Mouse (Mus musculus) gastrocnemius, postnatal 10 days (tissue): ENCODE results near the gene Mctp1. TPM values are rescaled to one million over a fixed set of nuclear protein-coding genes. Genes with fewer than 3 reads are reported as not detected.
"Not testable (repeated sequence)": the region's sequence is repeated elsewhere in the genome, so short reads cannot be mapped to it uniquely, and the experiment has no call there.

Experiments used
- DNase-seq: peaks from one replicate; pipeline ENCODE4 v3.0.0; 2021; ENCODE audit warnings: mixed read lengths
- total RNA-seq, 2 experiments: library from RNA; stranded (reverse); gene quantifications; 2 replicates each; pipeline ENCODE4 v1.2.3; 2021

Gene Mctp1
- total RNA-seq, 2 experiments from 2014 or later: 1.7 TPM

DNA sequence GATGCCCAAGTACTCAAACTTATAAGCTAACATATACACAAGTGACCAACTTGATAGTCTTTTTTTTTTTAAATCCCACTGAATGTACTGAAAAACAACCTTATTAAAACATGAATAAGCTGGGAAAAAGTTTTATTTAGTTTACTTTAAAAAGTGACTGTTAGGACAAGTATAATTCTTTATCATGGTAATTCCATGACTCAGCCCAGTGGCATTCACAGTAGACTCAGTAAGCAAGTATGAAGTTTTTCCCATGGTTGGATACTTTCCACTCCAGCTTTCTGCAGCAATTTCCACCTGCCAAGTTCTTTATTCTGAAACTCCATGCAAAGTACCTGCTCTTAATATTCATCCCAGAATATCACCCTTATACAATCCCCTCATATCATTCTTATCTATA, 97.3 kb downstream of the Mctp1 start:
- no peak for DNase-seq

DNA sequence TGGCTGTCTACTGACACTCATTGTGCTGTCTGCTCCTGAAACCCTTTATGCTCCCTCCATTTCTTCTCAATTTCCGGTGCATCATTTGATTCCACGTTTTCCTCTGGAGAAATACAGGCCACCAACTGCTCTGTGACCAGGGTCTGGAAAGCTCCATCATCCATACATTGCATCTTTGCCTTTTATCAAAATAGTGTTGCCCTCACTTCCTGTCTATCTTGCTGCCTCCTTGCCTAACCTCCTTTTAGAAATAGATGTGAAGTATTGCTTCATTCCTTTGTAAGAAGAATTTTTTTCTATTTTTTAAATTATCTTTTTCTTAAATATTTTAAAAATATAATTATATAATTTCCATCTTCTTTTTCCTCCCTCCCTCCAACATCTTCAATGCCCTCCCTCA, 98.7 kb downstream of the Mctp1 start:
- DNase-seq: no peak

- no peak for DNase-seq
Measured at GRCm38 (mm10) chr13:76484086-76484709, 99.9 kb downstream of the Mctp1 start.

GRCm38 (mm10) chr13:76515896-76516295, 131.6 kb downstream of the Mctp1 start:
- DNase-seq: no peak

- no peak for DNase-seq
Measured at GRCm38 (mm10) chr13:76523170-76523569, 138.8 kb downstream of the Mctp1 start.

DNA sequence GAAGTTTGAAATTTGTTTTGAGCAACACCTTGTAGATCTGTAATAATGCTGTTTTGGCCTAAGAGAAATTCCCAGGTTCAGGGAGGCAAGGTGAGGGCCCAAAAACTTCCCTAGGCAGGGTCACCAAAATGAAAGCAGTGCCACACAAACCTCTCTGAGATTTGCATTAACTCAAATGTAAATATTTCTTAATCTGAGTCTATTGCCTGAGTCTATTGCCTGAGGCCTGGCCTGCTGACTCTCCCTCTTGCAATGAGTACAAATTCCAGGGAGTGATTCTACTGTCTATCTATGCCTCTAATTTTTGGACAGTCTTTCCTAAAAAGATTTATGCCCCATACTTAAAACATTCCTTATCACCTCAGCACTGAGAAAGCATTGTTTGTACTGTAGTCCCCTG, 143.0 kb downstream of the Mctp1 start:
- no peak for DNase-seq

DNA sequence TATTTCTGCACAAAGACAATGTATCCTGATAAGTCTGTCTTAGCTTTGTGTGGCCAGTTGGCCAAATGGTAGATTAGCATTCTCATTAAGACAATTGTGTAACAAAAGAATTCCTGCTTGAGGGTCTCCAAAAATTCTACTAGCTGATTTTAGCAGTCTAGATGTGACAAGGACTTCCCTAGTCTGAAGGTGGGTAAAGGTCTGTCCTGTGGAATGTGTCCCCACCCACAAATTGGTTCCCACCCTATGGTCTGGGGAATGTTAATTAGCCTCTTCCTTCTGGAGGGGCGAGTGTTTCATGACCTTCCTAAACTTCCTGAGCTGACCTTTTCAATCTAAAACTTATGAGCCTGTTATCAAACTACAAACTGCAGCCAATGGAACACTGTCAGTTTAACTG, 143.4 kb downstream of the Mctp1 start:
- no peak for DNase-seq

DNA sequence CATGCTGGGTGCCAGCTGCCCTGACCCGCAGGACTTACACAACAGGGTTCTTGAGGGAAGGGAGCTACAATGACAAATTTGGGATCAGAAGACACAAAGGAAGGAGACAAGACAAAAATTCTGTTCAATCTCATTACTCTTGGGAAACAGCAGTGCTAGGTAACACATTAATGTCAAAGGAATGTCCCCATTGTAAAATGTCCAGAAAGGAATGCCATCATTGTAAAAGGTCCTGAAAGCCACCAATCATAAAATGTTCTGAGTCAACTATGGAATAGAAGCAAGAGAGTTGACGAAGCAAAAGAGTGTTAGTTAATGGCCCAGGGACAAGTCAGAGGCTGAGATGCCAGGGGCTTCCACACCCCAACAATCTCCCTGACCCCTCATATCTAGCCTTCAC, 145.6 kb downstream of the Mctp1 start:
- DNase-seq: no peak

DNA sequence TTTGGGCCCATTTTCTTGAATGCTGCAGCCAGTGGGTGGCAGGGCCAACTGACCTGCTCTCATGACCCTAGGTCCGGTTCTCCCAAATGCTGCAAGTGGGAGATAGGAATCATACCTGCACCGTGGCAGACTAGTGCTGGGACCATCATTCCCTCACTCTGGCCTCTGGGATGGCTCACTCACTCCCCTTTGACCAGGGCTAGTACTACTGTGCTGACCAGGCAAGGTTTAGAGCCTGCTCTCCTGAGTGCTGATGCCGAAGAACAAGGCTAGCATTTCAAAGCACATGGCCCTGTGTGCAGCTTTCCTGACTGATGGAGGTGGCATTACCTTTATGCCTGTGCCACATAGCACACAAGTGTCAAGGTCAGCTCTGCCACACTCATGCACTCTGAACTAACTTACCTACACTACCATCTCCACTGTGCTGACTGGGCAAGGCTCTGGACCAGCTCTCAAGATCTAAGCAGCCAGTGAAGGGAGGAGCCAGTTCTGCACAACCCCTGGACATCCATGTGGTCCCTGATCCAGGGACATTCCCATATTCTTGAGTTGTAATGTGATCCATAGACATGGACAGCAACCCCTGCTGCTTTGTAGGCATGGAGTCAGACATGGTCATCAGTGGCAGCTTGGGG, 146.7 kb downstream of the Mctp1 start:
- DNase-seq: no peak

GRCm38 (mm10) chr13:76547854-76548253, 163.5 kb downstream of the Mctp1 start:
- no peak for DNase-seq

DNA sequence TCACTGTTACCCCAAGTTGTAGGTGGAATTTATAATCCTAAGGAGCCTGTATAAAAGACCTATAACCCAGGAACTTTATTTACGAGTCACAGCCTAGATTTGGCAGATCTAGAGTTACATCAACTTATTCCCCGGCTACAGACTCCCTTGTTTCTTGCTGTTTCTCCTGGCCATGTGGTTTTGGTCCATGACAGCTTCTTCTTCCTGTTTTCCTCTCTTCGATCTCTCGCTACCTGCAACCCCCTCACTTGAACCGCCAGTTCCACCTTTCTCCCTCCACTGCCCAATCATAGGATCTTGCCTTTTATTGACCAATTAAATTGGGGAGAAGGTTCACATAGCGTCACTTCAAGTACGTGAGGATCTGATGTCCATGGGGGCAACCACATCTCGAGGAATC, 176.6 kb downstream of the Mctp1 start:
- no peak for DNase-seq

DNA sequence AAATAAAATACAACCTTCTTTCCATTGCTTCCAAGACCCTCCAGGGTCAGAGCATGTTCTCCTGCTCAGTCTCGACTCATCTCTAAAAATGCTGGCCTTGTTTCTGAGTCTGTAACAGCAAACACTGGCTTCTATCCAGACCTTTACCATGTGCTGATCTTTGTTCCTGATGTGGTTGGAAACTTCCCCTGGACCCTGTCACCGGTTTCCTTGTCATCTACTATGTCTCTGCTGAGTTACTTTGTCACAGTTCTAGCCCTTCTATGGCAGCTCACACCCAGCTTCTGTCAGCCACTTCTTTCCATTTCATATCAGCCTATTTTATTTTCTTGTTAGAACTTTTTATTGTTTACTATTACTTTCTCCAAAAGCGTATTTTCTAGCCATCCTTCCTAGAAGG, 177.3 kb downstream of the Mctp1 start:
- DNase-seq: no peak

DNA sequence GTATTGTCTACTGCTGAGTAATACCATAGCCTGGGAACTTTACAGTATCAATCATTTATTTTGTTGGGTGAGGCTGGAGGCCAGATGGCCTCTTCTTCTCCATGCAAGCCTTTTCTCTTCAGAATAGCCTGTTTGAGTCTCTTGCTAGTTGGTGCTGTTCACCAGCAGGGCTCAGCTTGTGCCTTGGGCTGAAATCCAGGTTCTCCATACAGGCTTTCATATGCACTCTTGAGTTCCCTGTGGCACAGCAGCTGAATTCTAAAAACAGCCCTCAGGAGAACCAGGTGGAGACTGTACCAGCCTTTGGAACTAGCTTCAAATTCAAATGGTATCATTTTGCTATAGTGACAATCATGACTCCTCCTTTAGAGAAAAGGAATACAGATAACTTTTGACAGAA, 179.7 kb downstream of the Mctp1 start:
- DNase-seq: no peak

- no peak for DNase-seq
Measured at GRCm38 (mm10) chr13:76566024-76566423, 181.7 kb downstream of the Mctp1 start.

DNA sequence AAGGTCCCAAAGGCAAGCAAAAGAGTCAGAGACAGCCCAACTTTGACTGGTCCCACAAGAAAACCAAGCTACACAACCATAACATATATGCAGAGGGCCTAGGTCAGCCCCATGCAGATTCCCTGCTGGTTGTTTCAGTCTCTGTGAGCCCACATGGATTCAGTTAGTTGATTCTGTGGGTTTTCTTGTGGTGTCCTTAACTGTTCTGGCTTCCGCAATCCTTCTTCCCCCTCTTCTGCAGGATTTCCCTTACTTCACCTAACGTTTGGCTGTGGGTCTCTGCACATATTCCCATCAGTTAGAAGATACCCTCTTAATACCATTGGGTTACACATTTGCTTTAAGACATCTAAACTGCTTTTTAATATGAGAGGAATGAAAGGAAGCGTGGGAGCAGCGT, 183.1 kb downstream of the Mctp1 start:
- DNase-seq: no peak

DNA sequence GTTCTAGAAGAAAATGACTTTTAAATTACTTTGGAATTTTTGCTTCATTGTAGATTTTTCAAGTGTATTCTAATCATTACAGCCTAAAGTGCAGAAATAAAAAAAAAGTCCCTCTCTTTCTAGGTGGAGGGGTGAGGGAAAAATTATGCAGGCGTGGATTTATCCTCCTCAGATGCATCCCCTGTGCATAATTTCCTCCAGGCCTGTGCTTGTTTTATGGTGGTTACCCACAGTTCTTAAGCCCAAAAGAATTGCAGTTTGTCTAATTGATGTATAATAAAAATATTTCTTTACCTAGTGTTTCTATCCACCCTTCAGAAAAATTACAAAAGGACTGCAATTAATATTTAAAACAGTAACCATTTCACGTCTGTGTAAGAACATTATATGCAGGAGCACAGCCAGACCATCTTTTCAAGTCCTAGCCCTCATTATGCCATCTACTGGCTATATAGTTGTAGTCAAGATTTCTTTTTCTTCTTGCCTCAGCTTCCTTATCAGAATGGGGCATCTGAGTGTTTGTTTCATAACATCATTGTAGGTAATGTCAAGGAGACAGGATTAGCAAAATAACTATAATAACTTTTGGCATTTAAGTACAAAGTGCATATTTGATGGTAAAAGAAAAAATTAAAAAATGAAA, 184.4 kb downstream of the Mctp1 start:
- DNase-seq: no peak

GRCm38 (mm10) chr13:76579414-76579813, 195.1 kb downstream of the Mctp1 start:
- DNase-seq: no peak

DNA sequence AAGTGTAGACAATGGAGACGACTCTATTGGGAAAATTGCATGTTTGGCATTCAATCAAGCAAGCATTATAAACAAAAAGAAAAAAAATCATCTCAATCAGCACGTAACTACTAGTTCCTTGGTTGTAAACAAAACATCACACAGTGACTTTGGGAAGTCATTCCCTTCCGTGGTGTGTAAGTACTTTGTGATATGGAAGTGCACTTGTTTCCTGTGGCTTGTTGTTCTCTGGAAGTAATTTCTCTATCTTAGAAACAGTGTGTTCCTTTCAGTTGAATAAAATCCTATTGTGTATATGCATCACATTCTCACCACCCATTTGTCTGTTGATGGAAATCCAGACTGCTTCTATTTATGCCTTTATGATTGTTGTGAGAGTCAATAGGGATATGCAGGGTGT, 201.1 kb downstream of the Mctp1 start:
- DNase-seq: no peak

GRCm38 (mm10) chr13:76590709-76591108, 206.4 kb downstream of the Mctp1 start:
- not testable (repeated sequence) for DNase-seq

DNA sequence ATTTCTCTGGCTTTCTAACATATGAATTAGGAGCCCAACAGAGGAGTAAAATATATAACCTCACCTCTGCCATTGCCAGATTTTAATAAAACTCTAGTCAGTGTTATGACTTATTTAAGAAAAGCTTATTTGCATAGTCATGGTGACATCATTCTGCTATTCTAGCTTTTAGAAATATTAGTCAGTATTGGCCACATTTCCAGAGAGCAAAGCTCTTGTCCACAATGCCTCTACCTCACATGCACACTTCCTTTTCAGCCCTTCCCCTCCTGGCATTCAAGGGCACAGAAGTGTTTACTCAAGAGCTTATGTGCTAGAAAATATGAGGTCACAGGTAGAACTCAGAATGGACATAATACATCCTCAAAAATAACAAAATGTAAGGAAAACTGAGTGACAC, 206.9 kb downstream of the Mctp1 start:
- no peak for DNase-seq

- DNase-seq: no peak
Measured at GRCm38 (mm10) chr13:76591692-76592091, 207.4 kb downstream of the Mctp1 start.

DNA sequence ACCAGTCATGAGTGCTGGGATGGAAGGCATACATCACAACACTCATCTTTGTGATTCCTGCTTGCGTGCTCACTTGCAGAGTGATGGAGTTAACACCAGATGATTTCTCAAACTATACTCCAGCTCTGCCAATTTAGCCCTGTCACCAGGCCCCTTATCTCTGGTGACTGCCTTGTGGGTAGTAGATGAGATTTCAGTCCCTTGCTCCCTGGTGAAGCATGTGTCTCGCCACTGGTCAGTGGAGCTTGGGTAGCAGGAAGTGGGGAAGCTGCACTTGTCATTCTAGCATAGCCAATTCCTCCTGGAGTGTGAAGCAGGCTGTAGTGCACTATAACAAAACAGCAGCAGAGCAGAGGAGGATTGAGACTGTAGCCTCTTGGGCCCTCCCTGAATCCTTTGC, 208.6 kb downstream of the Mctp1 start:
- DNase-seq: no peak

DNA sequence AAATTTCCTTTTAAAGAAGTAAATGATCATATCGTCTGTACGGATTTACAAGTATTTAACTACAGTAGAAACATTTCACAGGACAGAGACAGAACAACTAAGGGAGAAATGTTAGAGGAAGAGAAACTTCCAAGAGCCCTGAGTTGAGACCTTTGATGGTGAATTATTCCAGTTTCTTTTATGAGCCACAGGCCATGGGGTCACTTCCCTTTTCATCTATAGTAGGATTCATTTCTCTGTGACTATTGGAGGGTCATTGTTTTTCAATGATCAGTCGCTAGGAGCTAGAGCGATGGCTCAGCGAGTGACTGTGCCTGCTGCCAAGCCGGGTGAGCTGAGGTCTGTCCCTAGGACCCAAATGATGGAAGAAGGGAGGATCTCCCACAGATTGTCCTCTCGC, 212.7 kb downstream of the Mctp1 start:
- DNase-seq: no peak

DNA sequence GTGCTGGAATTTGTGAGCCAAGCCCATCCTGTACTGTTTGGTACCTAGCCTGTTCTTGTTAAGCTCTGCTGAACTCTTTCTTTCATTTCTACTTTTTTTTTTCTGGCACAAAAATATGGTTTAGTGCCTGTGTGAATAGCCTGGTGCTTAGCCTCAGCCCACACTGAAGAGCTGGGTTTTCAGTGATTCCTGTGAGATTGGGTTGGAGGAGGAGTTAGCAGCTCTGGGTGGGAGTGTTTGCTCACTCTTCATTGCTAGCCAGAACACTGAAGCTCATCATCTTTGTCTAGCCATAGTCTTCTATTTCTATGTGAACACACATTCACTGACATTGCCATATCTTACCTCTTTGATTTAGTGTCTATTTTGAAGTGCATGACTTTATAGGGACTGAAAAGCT, 225.1 kb downstream of the Mctp1 start:
- no peak for DNase-seq
